Comparison of ENCODE assay signal across 15 mouse cellular contexts in genomic region chr16:31358991-31359390, GRCm38 (mm10). TPM values are rescaled to one million over a fixed set of nuclear protein-coding genes. Genes with fewer than 3 reads are reported as not detected.
DNase-seq lines count a peak whose midpoint lies in the region; ATAC-seq and TF ChIP-seq lines count a peak whose summit lies in the region.
"Had no signal": no experiment of that assay in that cellular context is flagged by ENCODE, and none has a peak within 500 bp of the region (broad histone marks: within the 10 kb centered on the region; RNA-seq: fewer than 3 reads in every experiment).

No protein-coding gene starts in this region.

- no peaks in the 10 kb centered on the region for H3K36me3 ChIP-seq in heart, embryonic 16.5 days (ENCODE audit: control insufficient read depth, insufficient read depth)
- peaks cover 0 to 15% of the 10 kb centered on the region in 2 experiments; a peak in 2 of 4 replicates for H3K36me3 ChIP-seq in MEL (ENCODE audit: control insufficient read depth in 1 of 2, insufficient read depth in 2 of 2, low read length in 2 of 2)
- no peaks in the 10 kb centered on the region for H3K36me3 ChIP-seq in embryonic facial prominence, embryonic 10.5 days (replicated peaks)
- H3K36me3 ChIP-seq in liver, embryonic 16.5 days (ENCODE audit: control insufficient read depth, insufficient read depth), result no peaks in the 10 kb centered on the region
- H3K36me3 ChIP-seq: forebrain, embryonic 12.5 days; hindbrain, embryonic 10.5 days had no signal

- intact Hi-C loops in heart, postnatal 36 days (cut with DNase I), result loop anchor here (5.0 to 10.0 kb wide), 2 partner anchors 242 to 384 kb away; no protein-coding TSS in a partner anchor

- no peaks in the 10 kb centered on the region for H3K9me3 ChIP-seq in heart, embryonic 16.5 days (replicated peaks; ENCODE audit: control insufficient read depth, low read length)
- H3K9me3 ChIP-seq in MEL (replicated peaks; ENCODE audit: insufficient read depth, low read length), result no peaks in the 10 kb centered on the region
- H3K9me3 ChIP-seq in embryonic facial prominence, embryonic 10.5 days, result no peaks in the 10 kb centered on the region
- no peaks in the 10 kb centered on the region for H3K9me3 ChIP-seq in liver, embryonic 16.5 days (replicated peaks; ENCODE audit: control insufficient read depth, low read length)
- H3K9me3 ChIP-seq: forebrain, embryonic 12.5 days; hindbrain, embryonic 10.5 days had no signal

- ATAC-seq in heart, embryonic 16.5 days (replicated peaks; ENCODE audit: extremely low read depth, insufficient read depth, low FRiP score), result no peak
- ATAC-seq in liver, embryonic 16.5 days (ENCODE audit: low read depth), result no peak
- ATAC-seq in megakaryocyte, adult 5-6 weeks (ENCODE audit: poor library complexity, severe bottlenecking), result no peak

- H3K79me2 ChIP-seq in MEL (ENCODE audit: control insufficient read depth, insufficient read depth, low read length, poor library complexity), result no peaks in the 10 kb centered on the region

- peaks cover 7% of the 10 kb centered on the region for H3K4me1 ChIP-seq in heart, embryonic 16.5 days (ENCODE audit: control insufficient read depth, insufficient read depth, low read length)
- peaks cover 13 to 25% of the 10 kb centered on the region in 2 experiments for H3K4me1 ChIP-seq in MEL (ENCODE audit: control insufficient read depth in 1 of 2, insufficient read depth in 2 of 2, low read length in 2 of 2)
- H3K4me1 ChIP-seq in embryonic facial prominence, embryonic 10.5 days, result peaks cover 19% of the 10 kb centered on the region
- H3K4me1 ChIP-seq in liver, embryonic 16.5 days (ENCODE audit: control insufficient read depth, low read depth, low read length), result peaks cover 12% of the 10 kb centered on the region

- H3K27me3 ChIP-seq in heart, embryonic 16.5 days (ENCODE audit: control insufficient read depth, insufficient read depth, low read length), result no peaks in the 10 kb centered on the region
- no peaks in the 10 kb centered on the region for H3K27me3 ChIP-seq in MEL (ENCODE audit: control insufficient read depth in 1 of 2, insufficient read depth in 2 of 2, low read length in 2 of 2)
- H3K27me3 ChIP-seq in embryonic facial prominence, embryonic 10.5 days (replicated peaks; ENCODE audit: low read depth, poor library complexity, severe bottlenecking), result peaks cover 23% of the 10 kb centered on the region
- H3K27me3 ChIP-seq in liver, embryonic 16.5 days (ENCODE audit: control insufficient read depth, insufficient read depth, low read depth, low read length), result no peaks in the 10 kb centered on the region

- no peak for DNase-seq in heart, postnatal 36 days
- peak; percentile 64 for DNase-seq in MEL (ENCODE audit: low read depth, low spot score)
- no peak for DNase-seq in embryonic facial prominence, embryonic 10.5 days (ENCODE audit: low spot score)
- no peak for DNase-seq in natural killer cell, adult 2 months (ENCODE audit: low spot score in 2 of 2)
- DNase-seq in retina, postnatal 1 day, result no peak
- DNase-seq: cerebellum, adult 2 months; kidney, adult 11 months; lung, adult 18-20 months; right cerebral cortex, postnatal 4 days had no signal

- no peak overlapping the region for H3K4me3 ChIP-seq in heart, embryonic 16.5 days (ENCODE audit: low read length)
- peak overlapping the region; percentile 58 to 72 for H3K4me3 ChIP-seq in MEL (ENCODE audit: control insufficient read depth in 1 of 2, insufficient read depth in 1 of 2, low read depth in 2 of 2, low read length in 2 of 2)
- 0 out of 2 replicates have a peak overlapping the region, but pooled peaks have one; percentile 11 for H3K4me3 ChIP-seq in embryonic facial prominence, embryonic 10.5 days
- 0 out of 2 replicates have a peak overlapping the region, but pooled peaks have one; percentile 16 for H3K4me3 ChIP-seq in liver, embryonic 16.5 days (ENCODE audit: low read depth, low read length)
- H3K4me3 ChIP-seq: forebrain, embryonic 12.5 days; hindbrain, embryonic 10.5 days; myocyte had no signal

- H3K27ac ChIP-seq in heart, embryonic 16.5 days (ENCODE audit: low read length), result no peak overlapping the region
- H3K27ac ChIP-seq in MEL (ENCODE audit: control insufficient read depth, low read depth, low read length), result peak overlapping the region; percentile 60
- no peak overlapping the region for H3K27ac ChIP-seq in embryonic facial prominence, embryonic 10.5 days (replicated peaks)
- no peak overlapping the region for H3K27ac ChIP-seq in liver, embryonic 16.5 days (ENCODE audit: low read length)
- H3K27ac ChIP-seq: forebrain, embryonic 12.5 days; hindbrain, embryonic 10.5 days had no signal

- TF ChIP-seq CTCF in MEL (IDR thresholded peaks at IDR 0.05 in 2 of 3, conservative IDR thresholded peaks at IDR 0.05 in 1 of 3; ENCODE audit: control insufficient read depth in 1 of 3, insufficient read depth in 1 of 3, low read depth in 2 of 3, low read length in 3 of 3, poor library complexity in 1 of 3, severe bottlenecking in 1 of 3), result no peak

- TF ChIP-seq POLR2A in MEL (IDR thresholded peaks at IDR 0.05; ENCODE audit: control insufficient read depth in 1 of 2, insufficient read depth in 1 of 2, low read depth in 1 of 2, low read length in 2 of 2, poor library complexity in 1 of 2), result no peak

- H3K9ac ChIP-seq in heart, embryonic 16.5 days (ENCODE audit: low read length), result peak overlapping the region; percentile 29; the same call in 1 of the 2 replicates
- peak overlapping the region; percentile 61 for H3K9ac ChIP-seq in MEL (ENCODE audit: control insufficient read depth, low read depth, low read length, poor library complexity, severe bottlenecking)
- no peak overlapping the region for H3K9ac ChIP-seq in liver, embryonic 16.5 days (ENCODE audit: low read depth, low read length)
- H3K9ac ChIP-seq: forebrain, embryonic 12.5 days had no signal

- 28% methylated on average over 9 of the region's 9 CpGs for WGBS in heart, embryonic 16.5 days
- 30% methylated on average over 9 of the region's 9 CpGs for WGBS in embryonic facial prominence, embryonic 10.5 days
- WGBS in liver, embryonic 16.5 days (ENCODE audit: insufficient replicate concordance), result 41% methylated on average over 9 of the region's 9 CpGs

- no peak for TF ChIP-seq EP300 in MEL (IDR thresholded peaks at IDR 0.05; ENCODE audit: low read depth in 1 of 2, low read length in 2 of 2)

- no peak for TF ChIP-seq RAD21 in MEL (IDR thresholded peaks at IDR 0.05; ENCODE audit: low read depth, low read length)

- H3K4me2 ChIP-seq in heart, embryonic 16.5 days (ENCODE audit: low read depth, low read length), result peak overlapping the region; percentile 41
- H3K4me2 ChIP-seq in liver, embryonic 16.5 days (ENCODE audit: low read depth, low read length), result peak overlapping the region; percentile 48
- H3K4me2 ChIP-seq: forebrain, embryonic 12.5 days had no signal

TF ChIP-seq in MEL, 35 proteins besides CTCF, POLR2A, EP300 and RAD21:
- no peak for TF ChIP-seq GABPA (IDR thresholded peaks at IDR 0.05; ENCODE audit: low read depth, low read length)
- TF ChIP-seq BHLHE40 (IDR thresholded peaks at IDR 0.05; ENCODE audit: borderline replicate concordance, low read depth, low read length), result no peak
- TF ChIP-seq ETS1 (IDR thresholded peaks at IDR 0.05; ENCODE audit: low read depth, low read length), result no peak
- TF ChIP-seq ZC3H11A (IDR thresholded peaks at IDR 0.05; ENCODE audit: low read depth, low read length), result no peak
- TF ChIP-seq USF1 (IDR thresholded peaks at IDR 0.05; ENCODE audit: low read depth, low read length), result no peak
- TF ChIP-seq SIN3A (IDR thresholded peaks at IDR 0.05; ENCODE audit: low read length), result 0 out of 2 replicates have a peak, but pooled peaks have one; percentile 25
- TF ChIP-seq MAX (IDR thresholded peaks at IDR 0.05; ENCODE audit: low read length), result no peak
- TF ChIP-seq NRF1 (IDR thresholded peaks at IDR 0.05; ENCODE audit: insufficient read depth, low read depth, low read length, poor library complexity, severe bottlenecking), result no peak
- peak; percentile 55 for TF ChIP-seq GATA1 (IDR thresholded peaks at IDR 0.05; ENCODE audit: low read depth, low read length)
- no peak for TF ChIP-seq POLR2AphosphoS2 (IDR thresholded peaks at IDR 0.05; ENCODE audit: low read length)

RNA-seq across cellular contexts. Expression of gene Apod, which starts 44.4 kb away (rescaled TPM):
- 0.55 and 0.64 TPM in 2 replicates for polyA plus RNA-seq in heart, embryonic 16.5 days (2015; fragmentation: Nextera tagmentation; extraction: Ambion mirVana)
- total RNA-seq in heart, postnatal 36 days (2021), result 1 to 10 TPM; 3.8 to 7.2 TPM
- total RNA-seq in MEL (2012; rRNA removed), result not detected in 2 replicates
- polyA plus RNA-seq in MEL (2012; ENCODE audit: insufficient read depth in 1 of 2, insufficient read length in 2 of 2, low read depth in 1 of 2, low replicate concordance in 2 of 2, missing spikeins in 1 of 2), result not detected
- polyA plus RNA-seq in embryonic facial prominence, embryonic 10.5 days (2016; fragmentation: Nextera tagmentation; extraction: Ambion mirVana), result 5.0 and 6.1 TPM in 2 replicates
- not detected in 2 replicates for polyA plus RNA-seq in liver, embryonic 16.5 days (2015; fragmentation: Nextera tagmentation; extraction: Ambion mirVana)
- 0.33 and 1.3 TPM in 2 replicates for total RNA-seq in megakaryocyte, adult 5-6 weeks (2015)
- 0.33 and 0.53 TPM in 2 replicates for total RNA-seq in megakaryocyte, adult 5-6 weeks (2017)
